Mouse (Mus musculus): Measurements from ENCODE around the gene Cnr1. TPM values are rescaled to one million over a fixed set of nuclear protein-coding genes. Genes with fewer than 3 reads are reported as not detected.
A peak's percentile ranks its signal among the peaks of the same experiment; 100 is the strongest.

Cnr1 gene
- 15.9 and 17.5 TPM in 2 replicates for polyA plus RNA-seq (2014; fragmentation: Nextera tagmentation; extraction: Ambion mirVana)

DNA sequence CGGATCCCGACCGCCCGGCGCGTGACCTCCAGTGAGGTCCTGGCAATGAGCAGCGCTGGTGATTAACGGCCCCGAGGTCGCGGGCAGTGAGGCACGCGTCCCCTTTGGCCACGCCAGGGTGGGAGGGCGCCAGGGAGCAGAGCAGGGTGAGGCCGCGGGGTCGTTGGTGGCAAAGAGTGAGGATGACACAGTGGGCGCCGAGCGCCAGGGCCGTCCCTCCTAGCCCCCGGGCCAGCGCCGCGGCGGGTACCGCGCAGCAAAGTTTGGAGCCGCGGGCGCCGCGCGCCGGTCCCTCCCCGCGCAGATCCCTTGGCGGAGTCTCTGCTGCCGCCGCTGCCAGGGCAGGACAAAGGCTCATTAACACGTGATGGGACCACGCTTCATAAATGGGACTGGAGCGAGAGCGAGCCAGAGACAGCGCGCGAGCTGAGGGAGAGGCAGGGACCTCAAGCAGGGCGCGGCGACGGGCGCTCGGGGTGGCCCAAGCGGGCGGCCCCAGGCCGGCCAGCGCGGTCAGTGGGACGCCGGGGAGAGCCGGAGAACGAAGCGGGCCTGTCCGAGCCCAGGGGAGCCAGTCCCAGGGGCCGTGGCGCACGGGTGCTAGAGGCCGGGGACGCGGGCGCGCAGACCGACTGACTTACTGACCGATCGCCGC, at the start of gene Cnr1:
Gene Cnr1 (plus strand): TSS at position 360 of the 655 bp plus-strand sequence.
- Histone ChIP-seq H3K4me3 (ENCODE audit: low read depth, low read length) (peak within 1 kb of the TSS; percentile 64), H3K27ac (ENCODE audit: low read depth, low read length) (peak within 1 kb of the TSS; percentile 74), H3K36me3 (ENCODE audit: control insufficient read depth, insufficient read depth, low read length) (no peaks in the 10 kb centered on the region), H3K9ac (ENCODE audit: low read length) (peak within 1 kb of the TSS; percentile 81), H3K4me2 (peak within 1 kb of the TSS; percentile 90), H3K4me1 (ENCODE audit: control insufficient read depth, insufficient read depth, low read length) (no peaks in the 10 kb centered on the region; the same call in 1 of the 2 replicates), H3K27me3 (ENCODE audit: control insufficient read depth, insufficient read depth, low read length) (peaks cover 24% of the 10 kb centered on the region), H3K9me3 (ENCODE audit: control insufficient read depth, low read length) (no peaks in the 10 kb centered on the region)
- peak; percentile 90 for ATAC-seq (ENCODE audit: low FRiP score)
- under 1% methylated on average over 69 of the region's 77 CpGs for WGBS
- peak; percentile 98 for DNase-seq (ENCODE audit: low spot score, missing footprints)

DNA sequence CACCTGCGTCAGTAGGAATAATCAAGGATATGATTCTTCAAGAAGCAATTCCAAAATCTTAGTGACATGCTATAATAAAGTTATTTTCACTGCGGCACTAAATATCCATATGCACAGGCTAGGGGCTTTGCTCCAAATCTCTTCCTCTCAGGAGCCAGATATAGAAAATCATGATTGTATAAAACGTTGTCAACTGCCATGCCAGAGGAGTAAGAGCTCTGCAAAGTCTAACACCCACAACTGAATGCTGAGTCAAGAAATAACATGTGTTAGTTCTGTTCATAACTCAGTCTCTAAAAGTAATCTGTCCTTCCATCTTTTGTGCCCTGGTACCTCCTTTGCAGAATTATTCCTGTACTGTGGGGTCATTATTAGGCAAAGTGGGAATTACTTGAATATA, 44.4 kb upstream of the Cnr1 start:
- Histone ChIP-seq H3K9ac (ENCODE audit: low read length) (no peak overlapping the region), H3K27me3 (ENCODE audit: control insufficient read depth, insufficient read depth, low read length) (no peaks in the 10 kb centered on the region), H3K27ac (ENCODE audit: low read depth, low read length) (no peak overlapping the region), H3K4me1 (ENCODE audit: control insufficient read depth, insufficient read depth, low read length) (no peaks in the 10 kb centered on the region), H3K9me3 (ENCODE audit: control insufficient read depth, low read length) (no peaks in the 10 kb centered on the region), H3K36me3 (ENCODE audit: control insufficient read depth, insufficient read depth, low read length) (no peaks in the 10 kb centered on the region), H3K4me3 (ENCODE audit: low read depth, low read length) (no peak overlapping the region), H3K4me2 (no peak overlapping the region)
- 93% methylated on average over 3 of the region's 3 CpGs for WGBS
- DNase-seq (ENCODE audit: low spot score, missing footprints) (no peak), ATAC-seq (ENCODE audit: low FRiP score) (no peak)

DNA sequence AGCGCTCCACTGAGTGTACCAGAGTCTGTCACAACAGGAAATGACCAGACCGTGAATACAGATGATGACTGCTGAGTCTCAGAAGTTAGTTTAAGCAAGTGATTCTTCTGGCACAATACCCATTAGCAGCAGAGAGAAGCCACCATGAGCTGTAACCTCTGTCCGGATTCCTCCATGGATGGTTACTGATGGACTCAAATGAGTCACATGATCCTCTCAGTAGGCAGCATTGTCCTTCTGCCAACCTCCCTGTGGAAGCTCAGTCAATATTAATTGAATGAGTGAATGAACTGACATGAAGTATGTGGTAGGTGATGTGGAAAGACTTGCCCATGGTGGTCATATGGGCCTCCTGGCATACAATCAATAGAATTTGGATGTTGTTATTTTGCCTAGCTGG, 38.4 kb upstream of the Cnr1 start:
- Histone ChIP-seq H3K9ac (ENCODE audit: low read length) (no peak overlapping the region), H3K4me1 (ENCODE audit: control insufficient read depth, insufficient read depth, low read length) (no peaks in the 10 kb centered on the region), H3K4me3 (ENCODE audit: low read depth, low read length) (no peak overlapping the region), H3K4me2 (no peak overlapping the region), H3K9me3 (ENCODE audit: control insufficient read depth, low read length) (no peaks in the 10 kb centered on the region), H3K27me3 (ENCODE audit: control insufficient read depth, insufficient read depth, low read length) (no peaks in the 10 kb centered on the region), H3K27ac (ENCODE audit: low read depth, low read length) (no peak overlapping the region), H3K36me3 (ENCODE audit: control insufficient read depth, insufficient read depth, low read length) (no peaks in the 10 kb centered on the region)
- WGBS, result 84% methylated on average over 3 of the region's 3 CpGs
- no peak for ATAC-seq (ENCODE audit: low FRiP score)
- no peak for DNase-seq (ENCODE audit: low spot score, missing footprints)

GRCm38 (mm10) chr4:33889976-33890375, 34.4 kb upstream of the Cnr1 start:
- DNase-seq (ENCODE audit: low spot score, missing footprints) (no peak), ATAC-seq (ENCODE audit: low FRiP score) (no peak)
- Histone ChIP-seq H3K4me3 (ENCODE audit: low read depth, low read length) (no peak overlapping the region), H3K27me3 (ENCODE audit: control insufficient read depth, insufficient read depth, low read length) (no peaks in the 10 kb centered on the region), H3K9me3 (ENCODE audit: control insufficient read depth, low read length) (no peaks in the 10 kb centered on the region), H3K27ac (ENCODE audit: low read depth, low read length) (no peak overlapping the region), H3K9ac (ENCODE audit: low read length) (no peak overlapping the region), H3K4me2 (no peak overlapping the region), H3K36me3 (ENCODE audit: control insufficient read depth, insufficient read depth, low read length) (no peaks in the 10 kb centered on the region), H3K4me1 (ENCODE audit: control insufficient read depth, insufficient read depth, low read length) (no peaks in the 10 kb centered on the region)
- WGBS, result 78% methylated on average over 2 of the region's 2 CpGs

- no peak overlapping the region for H3K27ac ChIP-seq (ENCODE audit: low read depth, low read length)
- no peaks in the 10 kb centered on the region for H3K27me3 ChIP-seq (ENCODE audit: control insufficient read depth, insufficient read depth, low read length)
- H3K9ac ChIP-seq (ENCODE audit: low read length), result no peak overlapping the region
- no peak overlapping the region for H3K4me3 ChIP-seq (ENCODE audit: low read depth, low read length)
- no peaks in the 10 kb centered on the region for H3K9me3 ChIP-seq (ENCODE audit: control insufficient read depth, low read length)
- H3K4me1 ChIP-seq (ENCODE audit: control insufficient read depth, insufficient read depth, low read length), result no peaks in the 10 kb centered on the region
- 62% methylated on average over 7 of the region's 7 CpGs for WGBS
- H3K4me2 ChIP-seq, result no peak overlapping the region
- H3K36me3 ChIP-seq (ENCODE audit: control insufficient read depth, insufficient read depth, low read length), result no peaks in the 10 kb centered on the region
- DNase-seq (ENCODE audit: low spot score, missing footprints) (no peak), ATAC-seq (ENCODE audit: low FRiP score) (no peak; the same call in 1 of the 2 replicates)
These were observed 32.1 kb upstream of the Cnr1 start for GRCm38 (mm10) chr4:33892178-33892869.

GRCm38 (mm10) chr4:33893841-33894240, 30.6 kb upstream of the Cnr1 start:
- no peak overlapping the region for H3K9ac ChIP-seq (ENCODE audit: low read length)
- no peak overlapping the region for H3K4me2 ChIP-seq
- H3K27ac ChIP-seq (ENCODE audit: low read depth, low read length), result no peak overlapping the region
- DNase-seq (ENCODE audit: low spot score, missing footprints) (no peak), ATAC-seq (ENCODE audit: low FRiP score) (no peak)
- 90% methylated on average over 7 of the region's 7 CpGs for WGBS
- no peaks in the 10 kb centered on the region for H3K36me3 ChIP-seq (ENCODE audit: control insufficient read depth, insufficient read depth, low read length)
- no peaks in the 10 kb centered on the region for H3K4me1 ChIP-seq (ENCODE audit: control insufficient read depth, insufficient read depth, low read length)
- H3K27me3 ChIP-seq (ENCODE audit: control insufficient read depth, insufficient read depth, low read length), result no peaks in the 10 kb centered on the region
- H3K4me3 ChIP-seq (ENCODE audit: low read depth, low read length), result no peak overlapping the region
- H3K9me3 ChIP-seq (ENCODE audit: control insufficient read depth, low read length), result no peaks in the 10 kb centered on the region

GRCm38 (mm10) chr4:33895046-33895445, 29.3 kb upstream of the Cnr1 start:
- 84% methylated on average over 8 of the region's 8 CpGs for WGBS
- Histone ChIP-seq H3K27me3 (ENCODE audit: control insufficient read depth, insufficient read depth, low read length) (no peaks in the 10 kb centered on the region), H3K9me3 (ENCODE audit: control insufficient read depth, low read length) (no peaks in the 10 kb centered on the region), H3K4me3 (ENCODE audit: low read depth, low read length) (no peak overlapping the region), H3K4me2 (no peak overlapping the region), H3K9ac (ENCODE audit: low read length) (no peak overlapping the region), H3K36me3 (ENCODE audit: control insufficient read depth, insufficient read depth, low read length) (no peaks in the 10 kb centered on the region), H3K27ac (ENCODE audit: low read depth, low read length) (no peak overlapping the region), H3K4me1 (ENCODE audit: control insufficient read depth, insufficient read depth, low read length) (no peaks in the 10 kb centered on the region)
- DNase-seq (ENCODE audit: low spot score, missing footprints) (no peak), ATAC-seq (ENCODE audit: low FRiP score) (no peak)

GRCm38 (mm10) chr4:33895491-33895890, 28.9 kb upstream of the Cnr1 start:
- Histone ChIP-seq H3K9me3 (ENCODE audit: control insufficient read depth, low read length) (no peaks in the 10 kb centered on the region), H3K4me3 (ENCODE audit: low read depth, low read length) (no peak overlapping the region), H3K9ac (ENCODE audit: low read length) (no peak overlapping the region), H3K4me2 (no peak overlapping the region), H3K27ac (ENCODE audit: low read depth, low read length) (no peak overlapping the region), H3K27me3 (ENCODE audit: control insufficient read depth, insufficient read depth, low read length) (no peaks in the 10 kb centered on the region), H3K4me1 (ENCODE audit: control insufficient read depth, insufficient read depth, low read length) (no peaks in the 10 kb centered on the region), H3K36me3 (ENCODE audit: control insufficient read depth, insufficient read depth, low read length) (no peaks in the 10 kb centered on the region)
- WGBS, result 95% methylated on average over 2 of the region's 2 CpGs
- DNase-seq (ENCODE audit: low spot score, missing footprints) (no peak), ATAC-seq (ENCODE audit: low FRiP score) (no peak)

DNA sequence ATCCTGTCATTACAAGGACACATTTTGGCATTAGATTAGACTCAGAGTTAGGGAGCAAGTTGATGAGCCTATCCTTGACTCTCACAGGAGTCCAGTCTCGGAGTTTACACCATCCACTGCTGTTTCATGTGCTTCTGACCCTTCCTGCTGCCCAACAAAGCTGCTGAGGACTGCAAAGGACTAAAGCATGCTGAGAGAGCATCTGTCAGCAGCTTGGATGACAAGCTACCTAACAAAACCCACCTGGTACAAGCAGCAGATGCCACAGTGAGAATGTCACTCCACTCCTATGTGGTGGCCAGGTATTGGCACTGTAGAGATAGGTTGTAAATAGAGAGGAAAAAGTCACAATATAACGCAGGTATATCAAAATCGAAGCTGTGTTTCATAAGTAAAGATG, 22.7 kb upstream of the Cnr1 start:
- WGBS, result 75% methylated on average over 3 of the region's 3 CpGs
- H3K4me1 ChIP-seq (ENCODE audit: control insufficient read depth, insufficient read depth, low read length), result no peaks in the 10 kb centered on the region
- H3K9me3 ChIP-seq (ENCODE audit: control insufficient read depth, low read length), result no peaks in the 10 kb centered on the region
- H3K9ac ChIP-seq (ENCODE audit: low read length), result no peak overlapping the region
- no peaks in the 10 kb centered on the region for H3K27me3 ChIP-seq (ENCODE audit: control insufficient read depth, insufficient read depth, low read length)
- H3K4me2 ChIP-seq, result no peak overlapping the region
- H3K36me3 ChIP-seq (ENCODE audit: control insufficient read depth, insufficient read depth, low read length), result no peaks in the 10 kb centered on the region
- DNase-seq (ENCODE audit: low spot score, missing footprints) (no peak), ATAC-seq (ENCODE audit: low FRiP score) (no peak)
- no peak overlapping the region for H3K27ac ChIP-seq (ENCODE audit: low read depth, low read length)
- H3K4me3 ChIP-seq (ENCODE audit: low read depth, low read length), result no peak overlapping the region
